ENCODE assay signal across 27 mouse cellular contexts in the genomic region with DNA sequence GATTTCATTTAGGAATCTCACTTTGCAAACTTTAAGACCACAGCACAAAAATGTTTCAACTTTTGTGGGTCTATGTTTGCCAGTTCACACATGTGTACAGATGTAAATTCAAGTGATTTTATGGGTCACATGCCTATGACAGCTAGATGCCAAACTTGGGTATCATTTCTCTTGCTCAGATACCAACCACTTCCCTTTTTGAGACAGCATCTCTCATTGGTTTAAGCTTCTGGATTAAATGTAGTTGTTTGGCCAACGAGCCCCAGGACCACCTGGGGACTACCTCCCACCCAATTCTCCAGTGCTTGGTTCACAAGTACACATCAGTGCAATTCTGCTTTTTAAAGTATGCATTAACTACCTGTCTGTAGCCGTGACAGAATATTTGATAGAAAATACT.
"Had no signal": no experiment of that assay in that cellular context is flagged by ENCODE, and none has a peak within 500 bp of the region (broad histone marks: within the 10 kb centered on the region; RNA-seq: fewer than 3 reads in every experiment).

No protein-coding gene starts in this region.

- H3K36me3 ChIP-seq: embryonic facial prominence, embryonic 10.5 days; embryonic facial prominence, embryonic 12.5 days; embryonic facial prominence, embryonic 13.5 days; embryonic facial prominence, embryonic 15.5 days; forebrain, embryonic 10.5 days; forebrain, embryonic 12.5 days; forebrain, embryonic 15.5 days had no signal

- DNase-seq: cerebellum, adult 2 months; cerebellum, adult 8-10 months; cerebellum, adult 9-10 months; cerebellum, adult 9-11 months; cerebellum, postnatal 10 days; cerebellum, postnatal 14 days; cerebellum, postnatal 36 days; embryo, embryonic 11 days; forebrain, postnatal 0 days; gastrocnemius, adult 2 months; gastrocnemius, postnatal 10 days; gastrocnemius, postnatal 14 days; gastrocnemius, postnatal 25 days; gastrocnemius, postnatal 36 days; heart, adult 18-20 months; heart, adult 2 months had no signal

- H3K4me1 ChIP-seq: embryonic facial prominence, embryonic 10.5 days; embryonic facial prominence, embryonic 12.5 days; embryonic facial prominence, embryonic 13.5 days; embryonic facial prominence, embryonic 15.5 days; forebrain, embryonic 10.5 days; forebrain, embryonic 12.5 days; forebrain, embryonic 13.5 days; forebrain, embryonic 15.5 days had no signal

- H3K27me3 ChIP-seq: embryonic facial prominence, embryonic 12.5 days; embryonic facial prominence, embryonic 13.5 days; embryonic facial prominence, embryonic 15.5 days; forebrain, embryonic 12.5 days; forebrain, embryonic 13.5 days; forebrain, embryonic 15.5 days had no signal

- H3K4me3 ChIP-seq: embryonic facial prominence, embryonic 10.5 days; embryonic facial prominence, embryonic 12.5 days; embryonic facial prominence, embryonic 13.5 days; embryonic facial prominence, embryonic 15.5 days; erythroblast, embryonic 14.5 days; forebrain, embryonic 10.5 days; forebrain, embryonic 12.5 days; forebrain, embryonic 13.5 days; forebrain, embryonic 15.5 days; gastrocnemius, adult 2 months; heart, adult 2 months had no signal

- ATAC-seq: forebrain, embryonic 13.5 days; forebrain, embryonic 14.5 days; forebrain, embryonic 15.5 days; forebrain, embryonic 16.5 days; forebrain, postnatal 0 days had no signal

- H3K9me3 ChIP-seq: embryonic facial prominence, embryonic 10.5 days; embryonic facial prominence, embryonic 12.5 days; embryonic facial prominence, embryonic 13.5 days; embryonic facial prominence, embryonic 15.5 days; forebrain, embryonic 10.5 days; forebrain, embryonic 12.5 days; forebrain, embryonic 13.5 days; forebrain, embryonic 15.5 days had no signal

- H3K4me2 ChIP-seq: embryonic facial prominence, embryonic 12.5 days; embryonic facial prominence, embryonic 13.5 days; embryonic facial prominence, embryonic 15.5 days; forebrain, embryonic 12.5 days; forebrain, embryonic 13.5 days; forebrain, embryonic 15.5 days had no signal

- H3K9ac ChIP-seq: embryonic facial prominence, embryonic 12.5 days; embryonic facial prominence, embryonic 13.5 days; embryonic facial prominence, embryonic 15.5 days; forebrain, embryonic 12.5 days; forebrain, embryonic 13.5 days; forebrain, embryonic 15.5 days; forebrain, postnatal 0 days had no signal

- H3K27ac ChIP-seq: embryonic facial prominence, embryonic 10.5 days; embryonic facial prominence, embryonic 12.5 days; embryonic facial prominence, embryonic 13.5 days; embryonic facial prominence, embryonic 15.5 days; forebrain, embryonic 10.5 days; forebrain, embryonic 12.5 days; forebrain, embryonic 13.5 days; forebrain, embryonic 15.5 days; gastrocnemius, adult 2 months; heart, adult 2 months had no signal
